Mouse (Mus musculus) kidney, adult 2 months (tissue): ENCODE data around the gene Myo9b. TPM values are rescaled to one million over a fixed set of nuclear protein-coding genes. Genes with fewer than 3 reads are reported as not detected.
A peak's percentile ranks its signal among the peaks of the same experiment; 100 is the strongest.

Experiments
- DNase-seq: peaks from one replicate; pipeline ENCODE4 v3.0.0; 2021
- H3K27ac ChIP-seq: fragments of 200-500 bp; 2 replicates; pipeline ENCODE4 v1.5.1; 2012; ENCODE audit warnings: low read depth, low read length, control low read depth, inconsistent platforms; ENCODE audit not compliant: insufficient read depth
- H3K27me3 ChIP-seq: fragments of 200-500 bp; replicated peaks from 2 replicates; pipeline ENCODE4 v1.6.1; 2012; ENCODE audit warnings: mild to moderate bottlenecking, moderate library complexity, low read length, inconsistent platforms; ENCODE audit not compliant: control insufficient read depth, insufficient read depth
- H3K36me3 ChIP-seq: fragments of 200-500 bp; 2 replicates; pipeline ENCODE4 v1.6.1; 2012; ENCODE audit warnings: mild to moderate bottlenecking, moderate library complexity, low read length, inconsistent platforms; ENCODE audit not compliant: control insufficient read depth, insufficient read depth
- H3K4me1 ChIP-seq: fragments of 200-500 bp; 2 replicates; pipeline ENCODE4 v1.6.1; 2011; ENCODE audit warnings: low read length; ENCODE audit not compliant: control insufficient read depth, insufficient read depth
- H3K4me3 ChIP-seq: fragments of 200-500 bp; 2 replicates; pipeline ENCODE4 v1.5.1; 2011; ENCODE audit warnings: mild to moderate bottlenecking, low read depth, low read length, control low read depth; ENCODE audit not compliant: insufficient read depth
- CTCF ChIP-seq: fragments of 200-500 bp; conservative IDR thresholded peaks from 2 replicates; pipeline ENCODE4 v1.5.1; 2011; ENCODE audit warnings: low read depth, mild to moderate bottlenecking, control low read depth, low read length, moderate library complexity, mixed read lengths; ENCODE audit not compliant: insufficient read depth, insufficient read length
- POLR2A ChIP-seq: fragments of 200-500 bp; IDR thresholded peaks from one replicate; pipeline ENCODE4 v1.6.1; 2011; ENCODE audit warnings: low read depth, low read length, control low read depth
- WGBS: fragments of 180-500 bp; shearing (Covaris S2); methylation state at CpG from one replicate; pipeline ENCODE4 v1.1.7; 2018; 5-methylcytosine and 5-hydroxymethylcytosine counted together
- polyA plus RNA-seq: library from polyadenylated mRNA; depleted of rRNA; stranded (reverse); fragments of >200 nt; gene quantifications from 2 replicates; pipeline ENCODE4 v1.2.3, GENCODE M21; 2012

Myo9b gene
- polyA plus RNA-seq, 1 experiment = 12.0 TPM

DNA sequence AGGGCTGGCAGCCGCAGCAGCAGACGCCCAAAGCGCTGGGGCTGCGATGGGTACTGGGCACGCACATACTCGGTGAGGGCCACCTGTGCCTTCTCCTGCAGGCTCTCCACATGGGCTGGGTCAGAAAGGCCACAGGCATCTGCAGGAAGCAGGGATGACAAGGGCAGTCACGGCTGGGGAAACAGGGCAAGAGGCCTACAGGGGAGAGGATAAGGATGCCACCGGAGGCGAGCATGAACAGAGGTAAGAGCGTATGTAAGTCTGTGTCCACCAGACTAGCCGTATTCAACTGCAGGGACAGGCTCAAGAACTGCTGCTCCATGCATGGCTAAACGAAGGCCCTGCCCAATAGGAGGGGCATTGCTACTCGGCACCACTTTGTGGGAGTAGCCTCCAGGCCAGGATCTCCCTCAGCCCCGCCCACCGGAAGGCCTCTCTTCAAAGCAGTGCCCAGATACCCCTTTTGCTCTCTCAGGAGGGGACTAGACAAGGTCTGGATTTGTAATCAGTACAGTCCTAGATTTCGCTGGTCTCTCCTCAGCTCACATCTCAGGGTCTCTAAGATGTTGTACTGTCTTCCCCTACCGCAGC lies 102.2 kb downstream of the Myo9b start:
- H3K27ac ChIP-seq = no peak overlapping the region
- H3K4me3 ChIP-seq = no peak overlapping the region
- H3K27me3 ChIP-seq = no peaks in the 10 kb centered on the region
- TF ChIP-seq POLR2A (no peak), CTCF (no peak)
- DNase-seq = peak; percentile 72
- WGBS = 60% methylated on average over 17 of the region's 17 CpGs
- peaks cover 2% of the 10 kb centered on the region; the same call in 1 of the 2 replicates for H3K36me3 ChIP-seq
- H3K4me1 ChIP-seq = peaks cover 35% of the 10 kb centered on the region

DNA sequence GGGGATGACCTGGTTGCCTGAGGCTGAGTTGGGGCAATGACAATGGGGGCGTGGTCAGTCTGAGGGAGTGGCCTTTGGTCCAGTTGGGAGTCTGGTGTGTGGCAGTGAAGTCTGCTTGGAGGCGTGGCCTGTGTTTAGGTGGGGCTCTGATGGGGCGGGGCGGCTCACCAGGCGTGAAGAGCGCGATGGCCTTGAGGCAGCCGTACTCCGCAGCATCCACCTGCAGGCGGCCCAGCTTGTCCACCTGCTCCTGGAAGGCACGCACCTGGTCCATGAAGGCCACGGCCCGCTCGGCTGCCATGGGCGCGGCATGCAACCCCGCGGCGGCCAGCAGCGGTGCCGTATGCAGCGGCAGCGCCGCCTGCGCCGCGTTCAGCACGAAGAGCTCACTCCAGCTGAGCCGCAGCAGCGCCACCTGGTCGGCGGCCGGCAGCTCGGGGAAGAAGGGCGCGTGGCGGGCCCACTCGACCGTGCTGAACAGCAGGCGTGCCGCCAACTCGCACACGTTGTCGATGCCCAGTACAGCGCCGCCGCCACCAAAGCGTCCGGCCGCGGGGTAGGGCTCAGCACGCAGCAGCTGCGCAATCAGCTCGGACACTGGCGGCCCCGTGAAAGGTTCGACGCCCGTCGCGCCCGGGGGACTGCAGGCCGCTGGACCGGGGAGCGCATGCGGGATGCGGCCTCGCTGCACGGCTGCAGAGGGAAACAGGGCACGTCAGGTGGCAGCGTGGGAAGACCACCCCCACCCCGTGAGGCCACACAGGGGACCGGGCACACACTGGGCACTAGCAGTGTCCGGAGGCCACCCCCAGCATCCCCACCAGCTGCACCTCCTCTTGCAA lies 103.3 kb downstream of the Myo9b start:
- peaks cover 2% of the 10 kb centered on the region; the same call in 1 of the 2 replicates for H3K36me3 ChIP-seq
- peaks cover 35% of the 10 kb centered on the region for H3K4me1 ChIP-seq
- peak; percentile 52 for TF ChIP-seq POLR2A
- no peak for TF ChIP-seq CTCF
- no peaks in the 10 kb centered on the region for H3K27me3 ChIP-seq
- peak overlapping the region; percentile 5; the same call in 1 of the 2 replicates for H3K4me3 ChIP-seq
- 24% methylated on average over 74 of the region's 74 CpGs for WGBS
- peak overlapping the region; percentile 36 for H3K27ac ChIP-seq
- DNase-seq = peak; percentile 97

DNA sequence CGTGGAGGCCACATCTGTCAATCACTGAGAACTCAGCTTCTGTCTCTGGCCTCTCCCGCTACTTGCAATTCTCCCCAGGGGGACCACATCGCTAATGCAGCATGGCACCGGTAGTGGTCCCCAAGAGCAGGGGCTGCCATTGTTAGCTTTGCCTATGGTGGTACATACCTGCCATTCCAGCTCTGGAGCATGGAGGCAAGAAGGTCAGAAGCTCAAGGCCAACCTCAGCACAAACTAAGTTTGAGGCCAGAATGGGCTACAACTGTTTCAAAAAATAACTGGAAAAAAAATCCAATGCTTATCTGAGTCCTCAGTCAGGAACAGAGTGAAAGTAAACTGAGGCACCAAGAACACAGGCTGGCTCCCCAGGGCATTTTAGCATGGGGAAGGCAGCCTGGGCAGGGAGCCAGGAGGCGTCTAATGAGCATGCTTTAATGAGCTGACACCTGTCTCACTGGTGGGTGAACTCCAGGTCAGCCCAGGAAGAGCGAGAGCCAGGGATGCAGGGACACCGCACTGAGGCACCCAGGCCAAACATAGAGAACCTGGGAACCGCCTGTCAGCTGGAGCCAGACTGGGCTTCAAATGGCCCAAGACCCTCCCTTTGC lies 104.0 kb downstream of the Myo9b start:
- H3K36me3 ChIP-seq = peaks cover 2% of the 10 kb centered on the region; the same call in 1 of the 2 replicates
- 44% methylated on average over 8 of the region's 8 CpGs for WGBS
- no peaks in the 10 kb centered on the region for H3K27me3 ChIP-seq
- H3K4me1 ChIP-seq = peaks cover 35% of the 10 kb centered on the region
- H3K27ac ChIP-seq = peak overlapping the region; percentile 36; the same call in 1 of the 2 replicates
- peak; percentile 60 for DNase-seq
- TF ChIP-seq POLR2A = no peak
- H3K4me3 ChIP-seq = no peak overlapping the region

DNA sequence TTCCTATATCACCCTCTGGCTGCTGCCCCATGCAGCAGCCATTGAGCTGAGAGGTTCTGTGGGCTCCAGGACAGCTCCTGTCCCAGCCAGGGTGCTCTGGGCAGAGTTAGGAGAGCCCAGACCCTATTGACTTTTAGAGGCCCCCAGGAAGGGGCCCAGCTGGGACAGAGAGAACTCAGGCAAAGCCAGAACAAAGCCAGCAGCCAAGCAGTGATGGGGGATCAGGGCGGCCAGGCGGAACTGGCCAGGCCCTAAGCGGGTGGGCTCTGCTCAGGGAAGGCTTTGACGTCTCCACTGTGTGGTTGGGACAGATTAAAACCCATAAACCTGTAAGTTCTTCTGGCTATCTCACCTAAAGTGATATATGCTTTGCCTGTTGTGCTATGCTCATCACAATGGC lies 106.5 kb downstream of the Myo9b start:
- 38% methylated on average over 4 of the region's 4 CpGs for WGBS
- Histone ChIP-seq H3K27ac (no peak overlapping the region), H3K27me3 (no peaks in the 10 kb centered on the region), H3K4me3 (peak overlapping the region; percentile 95; the same call in 1 of the 2 replicates), H3K36me3 (peaks cover 2% of the 10 kb centered on the region; the same call in 1 of the 2 replicates), H3K4me1 (peaks cover 51% of the 10 kb centered on the region)
- no peak for TF ChIP-seq CTCF
- no peak for TF ChIP-seq POLR2A
- DNase-seq = no peak

DNA sequence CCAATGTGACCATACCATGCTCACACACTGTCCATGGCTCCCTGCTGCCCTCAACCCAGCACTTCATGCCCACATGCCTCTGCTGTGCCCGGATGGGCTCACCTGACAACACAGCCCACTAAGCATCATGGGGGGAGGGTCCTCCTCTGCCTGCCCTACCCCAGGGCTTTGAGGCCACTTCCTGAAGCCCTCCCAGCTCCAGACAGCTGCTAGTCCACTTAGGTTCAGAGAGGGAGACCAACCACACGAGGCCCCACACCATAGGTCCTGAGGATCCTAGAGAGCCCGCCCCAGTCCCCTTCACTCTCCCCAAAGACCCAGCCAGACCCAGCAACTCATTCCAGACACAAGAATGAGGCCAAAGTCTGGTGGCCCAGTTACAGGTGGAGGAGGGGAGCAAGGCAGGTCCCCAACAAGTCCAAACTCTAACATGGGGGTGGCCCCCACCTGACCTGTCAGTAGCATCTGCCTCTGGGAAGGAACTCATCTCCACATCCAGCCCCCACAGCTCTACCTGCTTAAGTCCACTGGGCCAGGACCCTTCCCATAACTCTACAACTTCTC lies 107.1 kb downstream of the Myo9b start:
- Histone ChIP-seq H3K4me1 (peaks cover 48% of the 10 kb centered on the region), H3K27ac (0 out of 2 replicates have a peak overlapping the region, but pooled peaks have one; percentile 95)

DNA sequence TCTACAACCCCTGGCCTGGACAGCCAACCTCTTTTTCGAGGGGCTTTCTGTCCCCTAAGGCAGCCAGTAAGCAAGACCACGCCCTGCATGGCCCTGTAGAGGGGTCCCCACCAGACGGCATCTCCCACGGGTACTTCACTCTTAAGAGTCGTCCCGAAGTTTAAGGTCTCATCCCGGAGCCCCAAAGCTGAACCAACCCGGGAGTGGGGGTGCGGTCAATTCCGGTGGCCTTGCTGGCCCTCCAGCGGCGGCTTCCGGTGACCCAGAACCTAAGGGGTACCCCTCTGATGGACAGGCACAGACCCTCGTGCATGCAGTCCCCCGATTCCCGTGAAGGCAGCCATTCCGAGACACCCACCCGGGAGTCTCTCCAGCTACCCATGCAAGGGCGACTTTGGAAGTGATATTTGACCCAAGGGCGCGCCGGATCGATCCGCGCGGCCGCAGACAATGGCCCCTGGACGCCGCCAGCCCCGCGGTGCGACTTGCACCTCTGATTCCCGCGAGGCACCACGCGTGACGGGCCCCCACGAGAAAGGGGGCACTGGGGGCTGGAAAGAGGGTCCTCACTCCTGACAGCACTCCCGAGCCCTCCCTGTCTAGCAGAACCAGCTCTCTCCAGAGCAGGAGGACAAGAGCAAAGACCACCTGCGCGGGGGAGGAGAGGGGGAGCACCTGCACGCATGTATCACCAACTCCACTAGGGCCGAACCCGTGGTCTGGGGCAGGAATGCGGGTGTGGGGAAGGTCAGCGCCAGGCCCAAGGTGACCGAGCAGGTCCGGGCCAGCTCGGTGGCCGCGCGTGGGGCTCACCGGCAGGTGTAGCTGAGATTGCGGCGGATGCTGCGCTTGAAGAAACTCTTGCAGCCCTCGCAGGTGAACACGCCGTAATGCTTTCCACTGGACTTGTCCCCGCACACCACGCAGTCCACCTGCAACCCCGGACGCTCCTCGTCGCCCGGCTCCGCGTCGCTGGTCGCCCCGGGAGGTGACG lies 108.0 kb downstream of the Myo9b start:
- peaks cover 41% of the 10 kb centered on the region for H3K4me1 ChIP-seq
- TF ChIP-seq CTCF (no peak), POLR2A (no peak)
- peak overlapping the region; percentile 95 for H3K27ac ChIP-seq
- no peaks in the 10 kb centered on the region for H3K36me3 ChIP-seq
- peak overlapping the region; percentile 95 for H3K4me3 ChIP-seq
- no peaks in the 10 kb centered on the region for H3K27me3 ChIP-seq
- WGBS = 1% methylated on average over 72 of the region's 72 CpGs
- DNase-seq = peak; percentile 43

More for the DNA sequence above, 107.1 kb downstream of the Myo9b start:
- 31% methylated on average over 3 of the region's 3 CpGs for WGBS
- TF ChIP-seq CTCF = no peak
- no peak for TF ChIP-seq POLR2A
- Histone ChIP-seq H3K27me3 (no peaks in the 10 kb centered on the region), H3K36me3 (0 out of 2 replicates have a peak, but pooled peaks cover under 1% of the 10 kb centered on the region), H3K4me3 (peak overlapping the region; percentile 95)
- peak; percentile 70 for DNase-seq
